Mouse (Mus musculus) lung, embryonic 14.5 days (tissue): Measurements from ENCODE around the gene Gm21312. TPM values are rescaled to one million over a fixed set of nuclear protein-coding genes. Genes with fewer than 3 reads are reported as not detected.
A peak's percentile ranks its signal among the peaks of the same experiment; 100 is the strongest.

Source experiments
- ATAC-seq: fragments of 200-750 bp; cut with Nextera tagmentation; 2 replicates; pipeline ENCODE4 v1.8.0; 2017; ENCODE audit warnings: mild to moderate bottlenecking, moderate TSS enrichment, moderate library complexity; ENCODE audit not compliant: insufficient read depth
- DNase-seq: peaks from one replicate; pipeline ENCODE4 v3.0.0-alpha.2; 2015
- H3K27ac ChIP-seq: fragments of 300-500 bp; sonication (generic); 2 replicates; pipeline ENCODE4 v1.5.1; 2014; ENCODE audit warnings: low read depth, mild to moderate bottlenecking, moderate library complexity
- H3K27me3 ChIP-seq: fragments of 300-500 bp; sonication (generic); 2 replicates; pipeline ENCODE4 v1.6.1; 2014; ENCODE audit warnings: low read length, control low read depth; ENCODE audit not compliant: insufficient read depth
- H3K36me3 ChIP-seq: fragments of 300-500 bp; sonication (generic); 2 replicates; pipeline ENCODE4 v1.6.1; 2014; ENCODE audit warnings: control low read depth; ENCODE audit not compliant: insufficient read depth
- H3K4me1 ChIP-seq: fragments of 300-500 bp; sonication (generic); 2 replicates; pipeline ENCODE4 v1.6.1; 2014; ENCODE audit warnings: antibody characterized with exemption, control low read depth; ENCODE audit not compliant: insufficient read depth
- H3K4me2 ChIP-seq: fragments of 300-500 bp; sonication (generic); 2 replicates; pipeline ENCODE4 v1.6.1; 2014; ENCODE audit warnings: mild to moderate bottlenecking
- H3K4me3 ChIP-seq: fragments of 300-500 bp; sonication (generic); 2 replicates; pipeline ENCODE4 v1.5.1; 2014; ENCODE audit warnings: low read depth, low read length
- H3K9ac ChIP-seq: fragments of 300-500 bp; sonication (generic); 2 replicates; pipeline ENCODE4 v1.6.1; 2014
- H3K9me3 ChIP-seq: fragments of 300-500 bp; sonication (generic); 2 replicates; pipeline ENCODE4 v1.6.1; 2016; ENCODE audit warnings: low read depth, low read length, control low read depth
- CTCF ChIP-seq: IDR thresholded peaks from 2 replicates; pipeline ENCODE4 v1.5.1; 2016; ENCODE audit warnings: antibody characterized with exemption, low read depth
- WGBS: fragments of 180-500 bp; shearing (Covaris S2); extraction: QIAGEN DNeasy Blood & Tissue Kit; methylation state at CpG from one replicate; pipeline ENCODE4 v1.1.7; 2014; 5-methylcytosine and 5-hydroxymethylcytosine counted together
- polyA plus RNA-seq: library from polyadenylated mRNA; unstranded; fragments of >200 nt; fragmentation: Nextera tagmentation; extraction: Ambion mirVana; gene quantifications from 2 replicates; pipeline ENCODE4 v1.2.1, GENCODE M21; 2014

The Gm21312 gene
- polyA plus RNA-seq, 1 experiment from 2014 or later, result not detected

- WGBS, result 71% methylated on average over 3 of the region's 3 CpGs
- no peaks in the 10 kb centered on the region for H3K27me3 ChIP-seq
- H3K36me3 ChIP-seq, result no peaks in the 10 kb centered on the region
- DNase-seq (no peak), ATAC-seq (no peak)
- H3K4me2 ChIP-seq, result no peak overlapping the region
- no peak overlapping the region for H3K4me3 ChIP-seq
- H3K4me1 ChIP-seq, result no peaks in the 10 kb centered on the region
- no peak overlapping the region for H3K27ac ChIP-seq
- H3K9ac ChIP-seq, result no peak overlapping the region
- no peak for TF ChIP-seq CTCF
- H3K9me3 ChIP-seq, result no peaks in the 10 kb centered on the region
Observed at GRCm38 (mm10) chr10:104210268-104210990, 33.6 kb downstream of the Gm21312 start.

GRCm38 (mm10) chr10:104214527-104214926, 37.7 kb downstream of the Gm21312 start:
- Histone ChIP-seq H3K4me3 (no peak overlapping the region), H3K36me3 (no peaks in the 10 kb centered on the region), H3K4me2 (no peak overlapping the region), H3K27ac (no peak overlapping the region), H3K9ac (no peak overlapping the region), H3K9me3 (no peaks in the 10 kb centered on the region), H3K27me3 (no peaks in the 10 kb centered on the region), H3K4me1 (no peaks in the 10 kb centered on the region)
- no peak for DNase-seq
- ATAC-seq, result no peak
- no peak for TF ChIP-seq CTCF
- 84% methylated on average over 5 of the region's 5 CpGs for WGBS

DNA sequence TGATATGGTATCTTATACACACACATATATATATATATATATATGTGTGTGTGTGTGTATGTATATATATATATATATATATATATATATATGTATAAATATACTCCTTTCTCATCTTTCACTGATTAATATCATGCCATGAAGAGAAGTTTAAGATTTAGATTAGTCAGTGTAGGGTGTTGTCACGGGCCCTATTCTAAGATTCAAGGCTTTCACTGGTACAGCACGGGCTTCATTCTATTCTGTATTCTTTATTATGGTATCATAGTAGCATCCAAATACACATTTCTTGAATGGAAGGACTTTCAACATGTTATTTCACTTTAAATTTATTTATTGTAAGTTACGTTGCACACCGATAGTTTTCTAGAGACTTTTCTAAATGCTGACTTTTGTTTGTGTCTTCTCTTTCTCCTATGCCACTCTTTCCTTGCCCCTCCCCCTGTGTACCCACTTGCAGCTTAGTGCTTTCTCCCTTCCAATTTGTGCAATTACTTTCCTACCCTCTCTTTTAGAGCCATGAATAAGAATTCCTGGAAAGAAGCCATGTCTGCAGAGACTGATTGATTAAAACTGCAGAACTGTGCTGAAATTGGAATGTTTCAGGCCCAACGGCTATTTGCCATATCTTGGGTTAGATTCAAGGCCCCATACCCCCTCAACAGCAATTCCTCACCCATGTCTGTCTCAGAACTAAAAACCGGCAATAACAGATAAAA, 43.6 kb downstream of the Gm21312 start:
- TF ChIP-seq CTCF, result no peak
- no peak overlapping the region for H3K4me3 ChIP-seq
- no peak overlapping the region for H3K9ac ChIP-seq
- no peak overlapping the region for H3K4me2 ChIP-seq
- H3K27me3 ChIP-seq, result no peaks in the 10 kb centered on the region
- H3K4me1 ChIP-seq, result no peaks in the 10 kb centered on the region
- ATAC-seq (no peak), DNase-seq (peak; percentile 3)
- H3K36me3 ChIP-seq, result no peaks in the 10 kb centered on the region
- 74% methylated on average over 6 of the region's 6 CpGs for WGBS
- H3K27ac ChIP-seq, result no peak overlapping the region
- no peaks in the 10 kb centered on the region for H3K9me3 ChIP-seq

Other genes with a start within 250 kb of the Gm21312 start
- not detected in 2 replicates for gene Gm21293, start 34.0 kb upstream of the Gm21312 start, polyA plus RNA-seq
- not detected in 2 replicates for gene Gm6763, start 25.5 kb upstream of the Gm21312 start, polyA plus RNA-seq
- gene Gm8764, start 17.0 kb upstream of the Gm21312 start, polyA plus RNA-seq, result not detected in 2 replicates
- not detected in 2 replicates for gene Gm21304, start 8.5 kb upstream of the Gm21312 start, polyA plus RNA-seq
- not detected in 2 replicates for gene Gm20765, start 8.5 kb downstream of the Gm21312 start, polyA plus RNA-seq
- gene Gm4340, start 17.0 kb downstream of the Gm21312 start, polyA plus RNA-seq, result not detected in 2 replicates